Mouse (Mus musculus): Measurements from ENCODE around the gene Dock8.

Gene Dock8

GRCm38 (mm10) chr19:25251610-25252140, 252.3 kb downstream of the Dock8 start:
- no peak for DNase-seq (ENCODE audit: low spot score in 2 of 2)

Data from spleen, postnatal 10 days (tissue).